Mouse (Mus musculus) retina, postnatal 1 day (tissue): ENCODE data around the gene Timp2.

ENCODE experiments used
- DNase-seq: peaks from one replicate; pipeline ENCODE4 v3.0.0-alpha.2; 2012

The Timp2 gene

DNA sequence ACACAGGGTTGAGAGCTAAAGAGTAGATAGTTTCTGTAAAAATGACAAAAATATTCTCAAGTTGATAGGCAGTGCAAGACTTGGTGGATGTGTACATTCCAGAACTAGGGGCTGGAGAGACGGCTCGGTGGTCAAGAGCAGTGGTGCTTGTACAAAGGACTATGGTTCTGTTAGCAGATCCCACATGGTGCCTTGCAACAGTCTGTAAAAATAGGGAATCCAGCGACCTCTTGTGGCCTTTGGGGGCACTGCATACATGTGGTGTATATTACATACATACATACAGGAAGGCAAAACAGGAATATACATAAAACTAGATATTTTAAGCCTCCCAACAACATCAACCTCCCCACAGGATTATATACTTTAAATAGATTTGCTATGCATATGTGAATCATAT lies 12.8 kb upstream of the Timp2 start:
- DNase-seq, result peak; percentile 32

DNA sequence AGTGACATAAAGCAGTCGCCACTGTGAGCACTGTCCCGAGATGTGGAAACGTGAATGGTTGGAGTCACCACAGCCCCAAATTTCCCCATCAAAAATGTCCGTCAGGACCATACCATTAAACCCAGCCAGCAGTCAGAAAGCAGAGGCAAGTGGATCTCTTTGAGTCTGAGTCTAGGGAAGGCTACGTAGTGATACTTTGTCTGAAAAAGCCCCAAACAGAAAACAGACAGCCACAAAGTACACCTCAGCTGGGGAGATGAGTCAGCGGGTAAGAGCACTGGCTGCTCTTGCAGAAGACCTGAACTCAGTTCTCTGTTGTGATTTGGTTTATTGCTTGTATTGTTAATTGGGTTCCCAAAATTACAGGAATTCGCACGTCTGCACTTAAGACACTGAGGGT lies 11.0 kb upstream of the Timp2 start:
- DNase-seq, result no peak

DNA sequence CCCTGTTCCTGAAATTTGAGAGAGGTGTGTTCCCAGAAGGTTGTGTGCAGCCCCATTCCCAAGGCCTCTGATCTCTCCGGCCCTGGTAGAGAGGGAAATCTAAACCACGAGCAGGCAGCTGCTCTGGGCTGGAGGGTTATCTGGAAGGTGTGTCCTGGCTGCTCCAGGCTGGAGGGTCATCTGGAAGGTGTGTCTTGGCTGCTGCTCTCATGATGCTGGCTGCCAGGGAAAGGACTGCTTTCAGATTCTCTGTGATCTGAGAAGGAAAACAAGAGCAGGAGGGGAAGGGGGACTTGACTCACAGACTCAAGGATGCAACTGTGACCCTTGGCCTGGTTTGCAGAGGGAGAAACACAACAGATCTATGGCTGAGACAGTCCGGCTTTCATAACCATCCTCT lies 10.6 kb upstream of the Timp2 start:
- DNase-seq, result no peak

DNA sequence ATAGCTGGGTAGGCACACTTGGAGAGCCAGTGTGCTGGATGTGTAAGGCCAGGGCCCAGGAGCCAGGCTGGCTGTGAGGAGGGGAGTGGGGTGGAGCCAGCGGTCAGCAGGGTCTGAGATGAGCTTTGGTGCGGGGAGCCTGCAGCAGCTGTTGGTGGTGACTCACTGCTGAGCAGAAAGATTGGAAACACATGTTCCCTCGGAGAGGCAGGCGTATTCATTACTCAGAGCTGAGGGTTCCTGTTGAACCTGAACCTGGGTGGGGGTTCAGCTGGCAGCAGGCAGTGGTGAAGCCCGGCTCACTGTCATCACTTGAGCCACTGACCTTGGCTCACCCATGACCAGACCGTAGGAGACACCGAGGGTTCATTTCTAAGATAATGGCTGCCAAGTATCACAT lies 9.6 kb upstream of the Timp2 start:
- no peak for DNase-seq

DNA sequence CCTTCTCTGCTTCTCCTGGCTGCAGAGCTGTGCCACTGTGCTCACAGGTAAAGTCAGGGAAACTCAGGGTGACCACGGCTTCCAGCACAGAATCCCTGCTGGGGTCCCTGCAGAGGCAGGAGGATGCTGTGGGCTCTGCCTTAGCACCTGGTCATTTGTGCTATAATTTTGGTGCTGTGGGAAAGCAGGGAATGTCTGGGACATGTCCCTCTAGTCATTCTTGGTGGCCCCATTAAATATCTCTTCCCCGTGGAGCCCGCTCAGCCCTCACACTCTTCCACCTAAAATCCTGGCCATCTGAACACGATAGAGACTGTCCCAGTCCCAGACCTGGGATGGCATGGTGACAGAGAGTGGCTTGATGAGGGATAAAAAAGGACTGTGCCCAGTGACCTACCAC lies 8.5 kb upstream of the Timp2 start:
- DNase-seq, result no peak

DNA sequence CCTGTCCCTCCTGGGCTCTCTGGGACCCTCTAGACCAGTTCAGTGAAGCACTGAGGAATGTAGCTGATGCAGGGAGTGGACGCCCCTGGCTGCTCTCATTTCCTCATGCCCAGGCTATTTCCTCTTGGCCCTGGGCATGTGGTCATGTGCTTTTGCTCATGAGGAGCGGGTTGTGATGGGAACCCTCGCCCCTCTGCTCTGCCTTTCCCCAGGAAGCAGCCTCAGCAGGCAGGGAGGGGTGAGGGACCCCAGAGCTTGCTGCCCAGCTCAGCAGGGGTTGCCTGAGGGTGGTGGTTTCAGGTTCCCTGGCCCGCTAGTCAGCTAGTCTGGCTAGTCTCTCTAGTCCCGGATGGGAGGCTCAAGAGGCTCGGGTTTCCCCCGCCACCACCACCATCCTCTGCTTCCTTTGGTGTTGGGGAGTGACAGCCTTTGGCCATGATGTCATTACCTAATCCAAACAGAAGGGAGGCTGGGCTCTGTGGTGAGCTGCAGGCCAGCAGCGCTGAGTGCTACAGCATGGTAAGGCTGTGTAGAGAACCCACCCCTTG lies 7.5 kb upstream of the Timp2 start:
- peak; percentile 70 for DNase-seq

DNA sequence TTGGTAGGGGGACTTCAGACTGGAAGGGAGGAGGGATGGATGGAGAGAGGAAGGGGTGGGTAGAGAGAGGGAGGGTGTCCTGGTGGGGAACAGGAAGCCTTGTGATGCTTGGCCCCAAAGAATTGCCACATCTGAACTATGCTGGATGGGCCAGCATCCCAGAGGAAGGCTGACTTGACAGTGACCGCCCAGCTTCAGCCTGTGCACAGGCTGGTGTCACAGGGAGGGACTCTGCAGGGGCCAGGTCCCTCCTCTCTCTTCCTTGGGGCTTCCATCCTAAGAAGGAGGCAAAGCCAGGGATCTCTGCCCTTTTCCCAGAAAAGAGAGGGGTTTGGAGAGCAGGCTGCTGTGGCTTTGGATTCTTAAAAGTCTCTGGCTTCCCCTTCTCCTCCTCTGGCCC lies 7.0 kb upstream of the Timp2 start:
- DNase-seq, result no peak

DNA sequence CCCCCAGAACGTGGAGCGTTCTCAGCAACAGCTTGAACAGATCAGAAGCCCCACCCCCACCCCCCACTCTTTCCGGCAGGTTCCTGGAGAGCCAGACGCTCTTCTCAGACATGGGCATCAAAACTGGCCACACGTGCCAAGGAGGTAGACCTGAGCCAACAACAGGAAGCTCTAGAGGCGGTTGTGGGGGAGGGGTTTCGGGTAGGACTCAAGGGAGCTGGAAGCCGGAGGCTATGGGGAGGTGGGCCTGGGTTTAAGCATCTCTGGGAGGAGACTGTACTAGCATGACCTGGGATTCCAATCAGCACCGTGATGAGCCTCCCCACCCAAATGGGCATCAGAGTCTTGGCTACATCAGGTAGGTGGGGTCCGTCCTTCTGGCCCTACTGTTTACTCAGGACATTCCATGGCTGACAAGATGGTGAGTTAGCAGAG lies 5.4 kb upstream of the Timp2 start:
- no peak for DNase-seq

DNA sequence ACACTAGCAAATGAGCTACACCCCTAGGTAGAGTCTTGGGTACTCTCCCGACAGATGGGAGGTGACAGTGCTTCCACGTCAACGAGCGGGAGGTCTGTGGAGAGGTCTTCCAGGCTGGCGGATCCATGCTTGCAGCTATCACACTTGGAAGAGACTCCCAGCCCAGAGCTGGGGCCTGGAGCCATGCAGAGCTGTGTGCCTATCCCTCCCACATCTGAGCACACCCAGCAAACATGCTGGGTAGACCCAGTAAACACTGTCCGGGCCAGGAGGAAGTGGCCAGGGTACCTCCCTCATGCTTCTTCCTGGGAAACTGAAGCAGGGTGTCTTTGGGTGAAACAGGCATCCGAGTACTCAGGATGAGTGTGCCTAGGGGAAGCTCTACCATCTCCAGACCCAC lies 5.0 kb upstream of the Timp2 start:
- no peak for DNase-seq

DNA sequence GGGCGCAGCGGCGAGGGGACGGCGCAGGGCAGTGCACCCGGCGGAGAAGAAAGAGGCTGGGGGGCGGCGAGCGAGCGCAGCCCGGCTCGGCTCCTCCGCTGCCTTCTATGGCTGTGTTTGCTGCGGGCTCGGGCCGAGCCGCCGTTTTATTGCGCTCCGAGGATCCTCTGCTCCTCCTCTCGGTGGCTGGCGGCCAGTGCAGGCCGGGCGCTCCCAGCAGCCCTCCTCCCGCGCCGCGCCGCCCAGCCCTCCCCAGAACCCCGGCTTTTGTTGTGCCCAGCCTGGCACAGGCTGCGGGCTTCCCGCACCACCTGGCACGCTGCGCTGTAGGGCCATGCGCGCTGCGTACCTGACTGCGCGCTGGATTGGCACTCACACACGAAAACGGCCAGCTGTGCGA lies 335 bp downstream of the Timp2 start:
- peak; percentile 93 for DNase-seq

DNA sequence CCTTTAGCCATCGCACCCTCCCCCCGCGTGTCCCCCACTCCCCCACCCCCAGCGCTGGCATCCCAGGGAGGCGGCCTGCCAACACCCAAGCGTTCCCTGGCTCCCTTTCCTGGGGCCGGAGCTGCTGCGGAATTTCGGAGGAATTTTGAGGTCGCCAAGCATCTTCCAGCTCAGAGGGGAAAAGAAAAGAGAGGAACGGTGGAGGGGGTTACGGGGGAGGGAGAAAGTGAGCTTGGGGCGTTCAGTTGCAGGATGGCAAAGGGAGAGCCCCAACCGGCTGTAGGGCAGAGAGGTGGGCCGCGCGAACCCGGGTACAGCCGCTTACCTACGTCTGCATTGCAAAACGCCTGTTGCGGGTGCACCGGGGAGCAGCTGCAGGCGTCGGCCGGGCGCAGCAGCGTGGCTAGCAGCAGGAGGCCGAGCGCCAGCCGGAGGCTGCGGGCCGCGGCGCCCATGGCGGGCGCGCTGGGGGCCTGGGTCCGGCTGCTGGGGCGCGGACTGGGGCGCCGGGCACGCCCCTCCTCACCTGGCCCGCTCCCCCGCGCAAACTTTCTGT lies 826 bp downstream of the Timp2 start:
- no peak for DNase-seq

DNA sequence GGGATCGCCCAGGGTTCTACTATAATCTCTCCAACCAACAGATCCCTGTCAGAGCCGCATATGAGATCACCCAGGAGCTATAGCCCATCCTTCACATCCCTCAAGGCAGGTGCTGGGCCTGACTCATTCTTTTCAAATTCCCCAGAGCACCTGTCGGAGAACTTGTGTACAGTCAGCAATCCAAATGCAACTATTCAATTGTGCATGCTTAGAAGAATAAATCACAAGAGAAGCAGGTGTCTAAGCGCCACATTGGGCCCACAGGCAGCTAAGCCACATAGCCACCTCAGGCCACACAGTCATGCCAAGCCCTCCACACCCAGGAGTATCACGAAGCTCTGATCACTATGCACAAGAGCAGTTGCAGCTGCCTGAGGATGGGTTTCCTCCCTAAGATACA lies 6.0 kb downstream of the Timp2 start:
- DNase-seq, result no peak

DNA sequence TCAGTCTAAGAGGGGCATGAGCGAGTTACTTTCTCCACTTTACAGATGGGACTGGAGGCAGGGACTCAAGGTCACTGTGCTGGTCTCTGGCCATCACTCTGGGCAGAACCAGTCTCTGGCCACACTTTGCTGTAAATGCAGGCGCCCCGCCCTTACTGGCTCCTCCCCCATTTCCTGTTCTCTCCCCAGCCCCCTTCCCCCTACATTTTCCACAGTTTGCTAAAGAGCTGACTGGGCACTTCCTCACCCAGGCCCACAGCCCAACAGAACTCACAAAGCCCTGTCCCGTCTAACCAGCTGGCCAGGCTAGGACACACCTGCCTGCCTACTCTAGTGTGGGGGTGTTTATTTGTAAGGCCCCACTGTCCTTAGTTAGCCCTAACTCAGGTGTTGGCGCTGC lies 6.7 kb downstream of the Timp2 start:
- DNase-seq, result no peak

DNA sequence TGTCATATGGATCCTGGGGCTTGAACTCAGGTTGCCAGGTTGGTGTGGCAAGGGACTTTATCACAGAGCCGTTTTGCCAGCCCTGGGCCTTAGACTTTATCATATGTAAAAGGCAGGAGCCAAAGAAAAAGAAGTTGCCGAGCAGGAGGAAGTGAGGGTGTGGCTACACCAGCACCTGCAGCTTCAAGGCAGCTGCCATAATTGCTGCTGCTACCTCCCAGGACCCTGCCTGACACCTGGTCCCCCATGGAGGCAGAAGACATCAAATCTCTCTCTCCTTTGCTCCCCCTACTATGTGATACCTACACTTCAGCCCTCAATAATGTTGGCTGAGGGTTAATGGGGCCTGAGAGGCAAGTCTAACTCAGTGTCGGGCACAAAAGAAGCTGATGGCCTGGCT lies 7.1 kb downstream of the Timp2 start:
- DNase-seq, result no peak

DNA sequence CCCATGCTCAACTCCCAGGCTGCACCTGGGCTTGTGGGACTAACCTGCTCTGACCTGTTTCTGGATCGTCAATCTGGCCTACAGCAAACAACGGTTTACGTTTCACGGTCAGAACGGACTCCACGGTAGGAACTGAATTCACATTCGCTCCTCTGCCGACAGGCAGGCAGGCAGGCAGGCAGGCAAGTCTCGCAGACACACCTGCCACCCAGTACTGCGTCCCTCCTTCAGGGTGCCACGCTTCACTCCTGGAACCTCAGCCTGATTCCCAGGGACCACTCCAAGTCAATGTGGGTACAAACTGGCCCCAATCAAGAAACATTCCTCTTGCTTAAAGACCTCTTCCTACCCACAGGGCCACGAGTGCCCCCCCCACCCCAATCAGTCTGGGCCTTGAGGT lies 7.6 kb downstream of the Timp2 start:
- DNase-seq, result no peak

DNA sequence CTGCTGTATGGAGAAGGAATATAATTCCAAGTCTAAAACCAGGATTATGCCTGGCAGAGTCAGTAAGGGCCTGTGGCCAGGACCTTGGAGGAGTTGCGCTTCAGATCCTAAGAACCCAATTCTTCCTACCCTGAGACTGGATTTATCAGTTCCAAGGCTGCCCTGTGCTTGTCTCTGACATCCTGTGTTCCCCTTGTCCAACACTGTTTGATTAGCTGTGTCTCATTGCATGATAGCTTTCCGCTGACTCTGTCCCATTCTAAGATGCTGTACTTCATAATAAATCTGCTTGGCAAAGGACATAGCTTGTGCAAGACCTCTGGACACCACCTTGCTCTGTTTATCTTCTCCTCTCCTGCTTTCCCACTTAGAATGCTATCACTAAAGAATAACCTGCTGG lies 8.1 kb downstream of the Timp2 start:
- no peak for DNase-seq

DNA sequence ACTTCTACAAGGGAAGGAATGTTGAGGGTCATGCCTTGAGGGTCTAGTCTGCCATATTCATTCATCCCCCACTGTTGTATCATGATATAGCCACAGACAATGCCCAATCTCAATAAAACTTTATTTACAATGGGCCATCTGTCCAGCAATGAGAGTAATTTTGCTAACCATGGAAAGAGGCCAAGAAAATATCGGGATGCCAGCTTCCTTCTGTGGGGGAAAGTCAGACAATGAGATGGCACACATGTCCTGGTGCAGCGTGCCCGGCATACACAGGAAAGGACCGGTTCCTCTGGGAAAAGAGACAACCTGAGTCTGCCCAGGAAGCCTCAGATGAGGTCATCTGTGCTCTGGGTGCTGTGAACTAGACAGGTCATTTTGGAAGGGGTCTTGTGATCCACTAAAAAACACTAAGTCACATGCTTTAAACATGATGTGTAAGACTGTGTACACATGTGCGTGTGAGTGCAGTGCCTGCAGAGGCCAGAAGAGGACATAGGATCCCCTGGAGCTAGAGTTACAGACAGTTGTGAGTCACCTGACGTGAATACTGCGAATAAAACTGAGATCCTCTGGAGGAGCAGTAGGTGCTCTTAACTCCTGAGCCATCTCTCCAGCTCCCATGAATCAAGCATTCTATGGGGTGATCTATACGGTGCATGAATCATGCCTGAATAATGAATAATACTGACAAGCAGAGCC lies 9.0 kb downstream of the Timp2 start:
- DNase-seq, result no peak

DNA sequence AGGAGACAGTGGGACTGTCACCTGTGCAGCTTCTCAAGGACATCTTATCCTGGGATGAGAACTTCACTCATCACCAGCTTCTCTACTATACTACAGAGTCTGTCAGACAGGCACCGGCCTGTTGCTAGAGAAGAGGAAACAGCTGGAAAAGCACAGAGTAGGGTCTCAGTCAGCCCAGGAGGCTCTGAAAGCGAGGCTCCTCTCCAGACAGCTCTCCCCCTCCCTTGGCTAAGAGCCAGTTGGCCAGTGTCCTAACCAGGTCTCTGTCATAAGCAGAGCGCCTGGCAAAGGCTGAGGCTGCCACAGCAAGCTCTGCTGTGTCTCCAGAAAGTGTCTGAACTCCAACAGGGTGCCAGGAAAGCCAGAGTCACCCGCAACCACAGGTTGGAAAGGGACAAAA lies 9.8 kb downstream of the Timp2 start:
- peak; percentile 68 for DNase-seq

DNA sequence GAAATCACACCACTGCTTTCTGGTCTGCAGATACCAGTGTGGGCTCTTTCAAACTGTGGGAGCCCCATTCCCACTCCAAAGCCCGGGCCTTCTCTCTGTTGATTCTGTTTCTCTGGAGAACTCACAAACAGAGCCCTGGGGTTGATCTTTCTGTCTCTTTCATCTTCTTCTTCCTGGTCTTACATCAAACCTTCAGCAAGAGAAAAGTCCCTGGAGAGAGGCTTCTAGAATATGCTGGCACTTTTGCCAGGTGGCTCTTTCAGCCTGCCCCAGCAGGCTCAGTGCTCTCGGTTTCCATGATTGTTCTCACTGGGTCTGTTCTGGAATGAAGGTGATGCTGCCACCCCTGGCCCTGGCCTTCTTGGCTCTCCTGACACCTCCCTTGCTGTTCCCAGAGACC lies 11.9 kb downstream of the Timp2 start:
- DNase-seq, result no peak

DNA sequence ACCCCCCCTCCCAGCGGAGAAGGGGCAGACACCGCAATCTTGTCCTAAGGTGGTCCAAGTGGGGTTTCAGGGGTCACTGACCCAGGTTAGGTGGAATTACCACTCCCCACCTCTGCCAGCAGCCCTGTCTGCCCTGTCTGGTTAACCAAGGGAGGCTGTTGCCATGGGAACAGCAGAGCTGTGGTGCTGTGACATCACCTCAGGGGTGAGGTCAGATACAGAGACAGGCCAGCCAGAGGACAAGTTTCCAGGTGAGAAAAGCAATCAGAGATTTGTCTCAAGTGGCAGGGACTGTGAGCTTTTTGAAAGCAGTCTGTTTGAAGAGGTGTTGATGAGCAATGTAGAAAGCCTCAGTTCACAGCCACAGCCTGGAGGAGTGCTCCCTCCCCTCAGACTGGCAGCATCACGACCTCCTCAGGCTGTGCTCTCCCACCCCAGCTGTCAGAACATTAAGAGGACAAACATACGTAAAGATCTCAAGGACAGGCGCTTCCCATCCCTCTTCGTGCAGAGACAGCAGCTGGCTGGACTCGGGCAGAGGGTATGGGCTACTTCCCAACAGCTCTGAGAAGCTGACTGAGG lies 13.0 kb downstream of the Timp2 start, which contains the start of gene Cep295nl:
TSS of gene Cep295nl (minus strand) at position 101 of the 582 bp plus-strand sequence.
- DNase-seq, result peak; percentile 69

DNA sequence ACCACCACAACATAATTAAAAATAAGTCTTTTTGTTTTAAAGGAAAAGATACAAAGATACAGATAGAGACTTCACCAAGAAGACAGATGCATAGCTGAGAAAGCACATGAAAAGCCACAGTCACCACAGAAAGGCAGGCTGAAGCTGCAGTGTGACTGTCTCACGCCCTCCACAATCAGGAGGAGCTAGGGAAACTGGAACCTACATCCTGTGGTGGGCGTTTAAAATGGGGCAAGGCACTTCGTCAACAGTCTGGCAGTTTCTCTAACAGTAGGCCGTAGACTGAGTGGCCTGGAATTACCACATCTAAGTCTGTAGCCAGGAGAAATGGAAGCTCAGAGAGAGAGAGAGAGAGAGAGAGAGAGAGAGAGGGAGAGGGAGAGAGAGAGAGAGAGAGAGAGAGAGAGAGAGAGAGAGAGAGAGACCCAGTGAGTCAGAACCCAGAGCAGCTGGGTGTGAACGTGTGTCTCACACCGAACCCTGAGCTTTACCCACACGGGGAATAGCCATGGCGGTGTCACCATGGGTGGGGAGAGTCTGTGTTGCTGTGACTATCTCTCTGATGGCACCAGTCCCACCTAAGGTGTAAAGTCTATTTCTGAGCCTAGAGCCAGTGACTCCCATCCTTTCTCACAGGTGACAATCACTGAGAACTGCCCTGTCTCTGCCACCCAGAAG lies 17.9 kb downstream of the Timp2 start:
- DNase-seq, result no peak

DNA sequence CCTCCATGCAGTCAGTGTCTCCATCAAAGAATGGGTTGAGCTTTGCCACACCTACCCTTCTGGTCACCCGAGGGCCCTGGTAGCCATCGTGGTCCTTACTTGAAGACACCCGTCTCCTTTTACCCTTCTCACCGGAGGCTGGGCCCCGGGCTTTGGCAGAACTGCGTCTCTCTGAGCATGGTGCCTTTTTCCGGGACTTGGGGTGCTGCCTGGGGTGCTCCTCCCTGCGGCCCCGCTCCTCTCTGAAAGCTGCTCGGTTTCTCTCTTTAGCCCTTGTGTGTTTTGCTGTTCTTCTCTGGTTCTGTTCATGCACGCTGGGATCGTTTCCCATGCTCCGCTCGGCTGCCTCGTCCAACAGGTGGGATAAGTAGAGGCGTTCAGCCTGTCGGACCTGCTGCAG lies 22.1 kb downstream of the Timp2 start:
- no peak for DNase-seq

DNA sequence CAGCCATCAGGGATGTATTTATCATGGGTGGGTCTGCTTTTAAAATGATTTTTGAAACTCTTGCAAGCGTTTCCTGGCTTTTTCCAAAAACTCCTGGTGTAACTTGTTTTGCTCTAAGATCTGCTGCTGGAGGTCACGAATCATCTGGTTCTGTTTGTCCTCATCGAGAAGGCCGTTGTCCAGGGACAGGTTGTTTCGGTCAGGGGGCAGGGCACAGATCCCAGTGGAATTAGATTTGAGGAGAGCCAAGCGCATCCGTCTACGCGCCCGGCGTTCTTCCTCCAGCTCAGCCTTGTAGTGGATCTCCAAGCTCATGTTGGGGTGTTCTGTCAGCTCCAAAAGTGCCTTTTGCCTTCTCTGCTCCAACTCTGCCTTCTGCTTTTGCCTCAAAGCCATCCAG lies 23.2 kb downstream of the Timp2 start:
- DNase-seq, result no peak

DNA sequence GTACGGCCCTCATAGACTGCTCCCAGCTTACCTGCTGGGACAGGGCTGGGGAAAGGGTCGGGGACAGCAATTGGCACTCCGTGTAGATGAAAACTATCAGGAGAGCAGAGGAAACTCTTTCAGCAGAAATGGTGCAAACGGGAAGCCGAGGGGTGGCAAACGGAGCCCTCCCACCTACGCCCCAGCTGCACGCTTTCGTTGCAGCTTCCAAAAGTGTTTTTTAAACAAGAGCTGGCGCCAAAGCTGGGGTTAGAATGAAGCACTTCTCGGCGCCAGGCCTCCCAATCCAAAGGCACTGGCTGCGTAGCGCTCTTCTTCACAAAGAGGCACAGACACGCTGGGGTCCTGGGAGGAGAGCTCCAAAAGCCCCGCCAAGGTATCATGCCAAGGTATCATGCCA lies 24.8 kb downstream of the Timp2 start:
- no peak for DNase-seq
